Mouse (Mus musculus) kidney, adult 2 months (tissue): ENCODE data around the gene Rbm8a.

Experiments used
- CTCF ChIP-seq: fragments of 200-500 bp; conservative IDR thresholded peaks from 2 replicates; pipeline ENCODE4 v1.5.1; 2011; ENCODE audit warnings: low read depth, mild to moderate bottlenecking, control low read depth, low read length, moderate library complexity, mixed read lengths; ENCODE audit not compliant: insufficient read depth, insufficient read length
- POLR2A ChIP-seq: fragments of 200-500 bp; IDR thresholded peaks from one replicate; pipeline ENCODE4 v1.6.1; 2011; ENCODE audit warnings: low read depth, low read length, control low read depth

GRCm38 (mm10) chr3:96675171-96675570 is 45.4 kb downstream of the Rbm8a start:
- TF ChIP-seq POLR2A = no peak
- no peak for TF ChIP-seq CTCF
